Mouse (Mus musculus): ENCODE measurements around the gene Fgf5. TPM values are rescaled to one million over a fixed set of nuclear protein-coding genes. Genes with fewer than 3 reads are reported as not detected.

Fgf5 gene
- polyA plus RNA-seq (2014; fragmentation: Nextera tagmentation; extraction: Ambion mirVana): 0.76 and 1.5 TPM in 2 replicates

- ATAC-seq (ENCODE audit: low FRiP score) (peak; percentile 81), DNase-seq (ENCODE audit: low spot score) (peak; percentile 73)
- Histone ChIP-seq H3K4me3 (ENCODE audit: low read depth, low read length) (peak within 1 kb of the TSS; percentile 50), H3K9me3 (ENCODE audit: control insufficient read depth, low read length) (no peaks in the 10 kb centered on the region), H3K36me3 (ENCODE audit: control insufficient read depth, insufficient read depth, low read length) (no peaks in the 10 kb centered on the region), H3K4me1 (replicated peaks; ENCODE audit: control insufficient read depth, insufficient read depth, low read length) (no peaks in the 10 kb centered on the region; the same call in 1 of the 2 replicates), H3K9ac (ENCODE audit: low read depth, low read length) (peak within 1 kb of the TSS; percentile 58), H3K4me2 (replicated peaks; ENCODE audit: low read depth, low read length) (peak within 1 kb of the TSS; percentile 92), H3K27me3 (ENCODE audit: control insufficient read depth, insufficient read depth, low read length) (peaks cover 20% of the 10 kb centered on the region), H3K27ac (ENCODE audit: low read depth, low read length) (no peak within 1 kb of the TSS)
- under 1% methylated on average over 71 of the region's 80 CpGs for WGBS
Observed at GRCm38 (mm10) chr5:98253838-98254821, at the start of gene Fgf5. TSS of gene Fgf5 (plus strand) at chr5:98254184.

- Histone ChIP-seq H3K27ac (ENCODE audit: low read depth, low read length) (no peak overlapping the region), H3K9ac (ENCODE audit: low read depth, low read length) (no peak overlapping the region), H3K36me3 (ENCODE audit: control insufficient read depth, insufficient read depth, low read length) (no peaks in the 10 kb centered on the region), H3K27me3 (ENCODE audit: control insufficient read depth, insufficient read depth, low read length) (no peaks in the 10 kb centered on the region), H3K4me2 (replicated peaks; ENCODE audit: low read depth, low read length) (no peak overlapping the region), H3K9me3 (ENCODE audit: control insufficient read depth, low read length) (no peaks in the 10 kb centered on the region), H3K4me1 (replicated peaks; ENCODE audit: control insufficient read depth, insufficient read depth, low read length) (no peaks in the 10 kb centered on the region), H3K4me3 (ENCODE audit: low read depth, low read length) (no peak overlapping the region)
- WGBS: 76% methylated on average over 4 of the region's 4 CpGs
- DNase-seq (ENCODE audit: low spot score) (no peak), ATAC-seq (ENCODE audit: low FRiP score) (no peak)
Observed at GRCm38 (mm10) chr5:98212501-98212900, 41.5 kb upstream of the Fgf5 start.

GRCm38 (mm10) chr5:98221956-98222355, 32.0 kb upstream of the Fgf5 start:
- Histone ChIP-seq H3K4me2 (replicated peaks; ENCODE audit: low read depth, low read length) (no peak overlapping the region), H3K9ac (ENCODE audit: low read depth, low read length) (no peak overlapping the region), H3K27me3 (ENCODE audit: control insufficient read depth, insufficient read depth, low read length) (no peaks in the 10 kb centered on the region), H3K36me3 (ENCODE audit: control insufficient read depth, insufficient read depth, low read length) (no peaks in the 10 kb centered on the region), H3K9me3 (ENCODE audit: control insufficient read depth, low read length) (no peaks in the 10 kb centered on the region), H3K27ac (ENCODE audit: low read depth, low read length) (no peak overlapping the region), H3K4me1 (replicated peaks; ENCODE audit: control insufficient read depth, insufficient read depth, low read length) (no peaks in the 10 kb centered on the region), H3K4me3 (ENCODE audit: low read depth, low read length) (no peak overlapping the region)
- ATAC-seq (ENCODE audit: low FRiP score): no peak
- 82% methylated on average over 4 of the region's 4 CpGs for WGBS
- DNase-seq (ENCODE audit: low spot score): no peak

- H3K27me3 ChIP-seq (ENCODE audit: control insufficient read depth, insufficient read depth, low read length): no peaks in the 10 kb centered on the region
- no peak for ATAC-seq (ENCODE audit: low FRiP score)
- no peaks in the 10 kb centered on the region for H3K36me3 ChIP-seq (ENCODE audit: control insufficient read depth, insufficient read depth, low read length)
- no peak overlapping the region for H3K4me2 ChIP-seq (replicated peaks; ENCODE audit: low read depth, low read length)
- no peak overlapping the region for H3K9ac ChIP-seq (ENCODE audit: low read depth, low read length)
- no peak overlapping the region for H3K27ac ChIP-seq (ENCODE audit: low read depth, low read length)
- no peak overlapping the region for H3K4me3 ChIP-seq (ENCODE audit: low read depth, low read length)
- no peak for DNase-seq (ENCODE audit: low spot score)
- H3K4me1 ChIP-seq (replicated peaks; ENCODE audit: control insufficient read depth, insufficient read depth, low read length): no peaks in the 10 kb centered on the region
- no peaks in the 10 kb centered on the region for H3K9me3 ChIP-seq (ENCODE audit: control insufficient read depth, low read length)
- WGBS: 80% methylated on average over 2 of the region's 2 CpGs
Observed at GRCm38 (mm10) chr5:98226710-98227109, 27.3 kb upstream of the Fgf5 start.

GRCm38 (mm10) chr5:98229456-98229855, 24.5 kb upstream of the Fgf5 start:
- H3K27me3 ChIP-seq (ENCODE audit: control insufficient read depth, insufficient read depth, low read length): no peaks in the 10 kb centered on the region
- no peak overlapping the region for H3K9ac ChIP-seq (ENCODE audit: low read depth, low read length)
- ATAC-seq (ENCODE audit: low FRiP score) (no peak), DNase-seq (ENCODE audit: low spot score) (no peak)
- H3K36me3 ChIP-seq (ENCODE audit: control insufficient read depth, insufficient read depth, low read length): no peaks in the 10 kb centered on the region
- no peak overlapping the region for H3K4me3 ChIP-seq (ENCODE audit: low read depth, low read length)
- no peaks in the 10 kb centered on the region for H3K9me3 ChIP-seq (ENCODE audit: control insufficient read depth, low read length)
- WGBS: 84% methylated on average over 6 of the region's 6 CpGs
- no peak overlapping the region for H3K27ac ChIP-seq (ENCODE audit: low read depth, low read length)
- H3K4me1 ChIP-seq (replicated peaks; ENCODE audit: control insufficient read depth, insufficient read depth, low read length): no peaks in the 10 kb centered on the region
- no peak overlapping the region for H3K4me2 ChIP-seq (replicated peaks; ENCODE audit: low read depth, low read length)

GRCm38 (mm10) chr5:98238466-98238865, 15.5 kb upstream of the Fgf5 start:
- H3K9me3 ChIP-seq (ENCODE audit: control insufficient read depth, low read length): no peaks in the 10 kb centered on the region
- no peak overlapping the region for H3K4me2 ChIP-seq (replicated peaks; ENCODE audit: low read depth, low read length)
- H3K4me3 ChIP-seq (ENCODE audit: low read depth, low read length): no peak overlapping the region
- no peaks in the 10 kb centered on the region for H3K27me3 ChIP-seq (ENCODE audit: control insufficient read depth, insufficient read depth, low read length)
- no peaks in the 10 kb centered on the region for H3K4me1 ChIP-seq (replicated peaks; ENCODE audit: control insufficient read depth, insufficient read depth, low read length)
- no peaks in the 10 kb centered on the region for H3K36me3 ChIP-seq (ENCODE audit: control insufficient read depth, insufficient read depth, low read length)
- H3K9ac ChIP-seq (ENCODE audit: low read depth, low read length): no peak overlapping the region
- H3K27ac ChIP-seq (ENCODE audit: low read depth, low read length): no peak overlapping the region
- DNase-seq (ENCODE audit: low spot score) (no peak), ATAC-seq (ENCODE audit: low FRiP score) (no peak)
- WGBS: 85% methylated on average over 6 of the region's 6 CpGs

GRCm38 (mm10) chr5:98241322-98241829, 12.6 kb upstream of the Fgf5 start:
- H3K4me2 ChIP-seq (replicated peaks; ENCODE audit: low read depth, low read length): no peak overlapping the region
- H3K9me3 ChIP-seq (ENCODE audit: control insufficient read depth, low read length): no peaks in the 10 kb centered on the region
- no peak overlapping the region for H3K9ac ChIP-seq (ENCODE audit: low read depth, low read length)
- no peaks in the 10 kb centered on the region for H3K4me1 ChIP-seq (replicated peaks; ENCODE audit: control insufficient read depth, insufficient read depth, low read length)
- H3K36me3 ChIP-seq (ENCODE audit: control insufficient read depth, insufficient read depth, low read length): no peaks in the 10 kb centered on the region
- DNase-seq (ENCODE audit: low spot score) (no peak), ATAC-seq (ENCODE audit: low FRiP score) (no peak)
- 94% methylated on average over 12 of the region's 12 CpGs for WGBS
- H3K27me3 ChIP-seq (ENCODE audit: control insufficient read depth, insufficient read depth, low read length): no peaks in the 10 kb centered on the region
- H3K4me3 ChIP-seq (ENCODE audit: low read depth, low read length): no peak overlapping the region
- H3K27ac ChIP-seq (ENCODE audit: low read depth, low read length): no peak overlapping the region

GRCm38 (mm10) chr5:98245303-98245702, 8.7 kb upstream of the Fgf5 start:
- Histone ChIP-seq H3K27me3 (ENCODE audit: control insufficient read depth, insufficient read depth, low read length) (no peaks in the 10 kb centered on the region), H3K4me1 (replicated peaks; ENCODE audit: control insufficient read depth, insufficient read depth, low read length) (no peaks in the 10 kb centered on the region), H3K36me3 (ENCODE audit: control insufficient read depth, insufficient read depth, low read length) (no peaks in the 10 kb centered on the region), H3K27ac (ENCODE audit: low read depth, low read length) (no peak overlapping the region), H3K4me2 (replicated peaks; ENCODE audit: low read depth, low read length) (no peak overlapping the region), H3K4me3 (ENCODE audit: low read depth, low read length) (no peak overlapping the region), H3K9me3 (ENCODE audit: control insufficient read depth, low read length) (no peaks in the 10 kb centered on the region), H3K9ac (ENCODE audit: low read depth, low read length) (no peak overlapping the region)
- ATAC-seq (ENCODE audit: low FRiP score): no peak
- WGBS: 73% methylated on average over 8 of the region's 8 CpGs
- no peak for DNase-seq (ENCODE audit: low spot score)

- ATAC-seq (ENCODE audit: low FRiP score) (no peak), DNase-seq (ENCODE audit: low spot score) (no peak)
- Histone ChIP-seq H3K9me3 (ENCODE audit: control insufficient read depth, low read length) (no peaks in the 10 kb centered on the region), H3K4me3 (ENCODE audit: low read depth, low read length) (no peak overlapping the region), H3K27ac (ENCODE audit: low read depth, low read length) (no peak overlapping the region), H3K27me3 (ENCODE audit: control insufficient read depth, insufficient read depth, low read length) (no peaks in the 10 kb centered on the region), H3K4me1 (replicated peaks; ENCODE audit: control insufficient read depth, insufficient read depth, low read length) (no peaks in the 10 kb centered on the region), H3K4me2 (replicated peaks; ENCODE audit: low read depth, low read length) (no peak overlapping the region), H3K36me3 (ENCODE audit: control insufficient read depth, insufficient read depth, low read length) (no peaks in the 10 kb centered on the region), H3K9ac (ENCODE audit: low read depth, low read length) (no peak overlapping the region)
- WGBS: 44% methylated on average over 4 of the region's 4 CpGs
Observed at GRCm38 (mm10) chr5:98245976-98246375, 8.0 kb upstream of the Fgf5 start.

All from hindbrain, embryonic 11.5 days (tissue).